13 mouse cellular contexts compared by ENCODE assay signal in the genomic region with DNA sequence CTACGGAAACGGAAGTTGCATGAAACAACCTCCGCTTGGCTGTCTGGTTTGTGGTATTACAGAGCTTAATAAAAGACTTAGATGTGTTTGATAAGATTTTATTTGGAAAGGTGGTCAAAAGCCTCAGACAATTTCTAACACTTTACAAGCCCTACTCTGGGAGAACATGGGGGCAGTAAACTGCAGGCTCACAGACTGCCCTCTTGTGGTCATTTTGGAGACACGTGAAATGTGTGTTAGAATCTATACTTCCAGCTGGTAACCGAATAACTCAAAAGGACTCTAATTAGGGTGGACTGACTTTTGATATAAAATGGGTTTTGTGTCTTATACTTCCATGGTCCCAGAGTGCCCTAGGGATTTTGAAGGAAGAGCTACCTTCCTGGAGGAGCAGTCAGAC. TPM values are rescaled to one million over a fixed set of nuclear protein-coding genes. Genes with fewer than 3 reads are reported as not detected.
DNase-seq lines count a peak whose midpoint lies in the region; ATAC-seq and TF ChIP-seq lines count a peak whose summit lies in the region.
"Had no signal": no experiment of that assay in that cellular context is flagged by ENCODE, and none has a peak within 500 bp of the region (broad histone marks: within the 10 kb centered on the region; RNA-seq: fewer than 3 reads in every experiment).

No protein-coding gene starts in this region.

- no peak for DNase-seq in frontal cortex, postnatal 14 days (ENCODE audit: low spot score in 2 of 2)
- peak; percentile 17 to 34 for DNase-seq in left cerebral cortex, postnatal 14 days (ENCODE audit: low spot score in 2 of 2)
- no peak for DNase-seq in left cerebral cortex, postnatal 4 days
- DNase-seq in limb, embryonic 10.5 days (ENCODE audit: low spot score), result peak; percentile 30
- DNase-seq in spleen, postnatal 4 days (ENCODE audit: low spot score in 2 of 2), result no peak
- DNase-seq: kidney, adult 18-20 months; thymus, postnatal 14 days had no signal

- no peak overlapping the region for H3K4me3 ChIP-seq in ES-Bruce4 (ENCODE audit: low read depth, low read length)
- H3K4me3 ChIP-seq in limb, embryonic 10.5 days, result no peak overlapping the region
- no peak overlapping the region for H3K4me3 ChIP-seq in forebrain, embryonic 16.5 days (replicated peaks; ENCODE audit: low read length)
- H3K4me3 ChIP-seq: heart, embryonic 15.5 days; limb, embryonic 12.5 days had no signal

- ATAC-seq in frontal cortex, adult (ENCODE audit: low TSS enrichment), result peak; percentile 88
- ATAC-seq in forebrain, embryonic 16.5 days, result no peak

- TF ChIP-seq POLR2A in ES-Bruce4 (IDR thresholded peaks at IDR 0.05; ENCODE audit: insufficient read depth, low read length), result no peak

- no peak overlapping the region for H3K27ac ChIP-seq in ES-Bruce4 (ENCODE audit: insufficient read depth, low read length)
- no peak overlapping the region for H3K27ac ChIP-seq in limb, embryonic 10.5 days
- no peak overlapping the region for H3K27ac ChIP-seq in forebrain, embryonic 16.5 days (ENCODE audit: low read length)
- H3K27ac ChIP-seq: heart, embryonic 15.5 days; limb, embryonic 12.5 days had no signal

- no peak overlapping the region for H3K9ac ChIP-seq in ES-Bruce4 (ENCODE audit: low read depth, poor library complexity, severe bottlenecking)
- no peak overlapping the region for H3K9ac ChIP-seq in forebrain, embryonic 16.5 days (replicated peaks; ENCODE audit: low read depth, low read length)
- H3K9ac ChIP-seq: heart, embryonic 15.5 days; limb, embryonic 12.5 days had no signal

- 80% methylated on average over 5 of the region's 5 CpGs for whole genome bisulfite sequencing in limb, embryonic 10.5 days
- 78% methylated on average over 5 of the region's 5 CpGs for WGBS in forebrain, embryonic 16.5 days

- H3K9me3 ChIP-seq in ES-Bruce4 (replicated peaks; ENCODE audit: control insufficient read depth, insufficient read depth, low read length, poor library complexity, severe bottlenecking), result no peaks in the 10 kb centered on the region
- H3K9me3 ChIP-seq in limb, embryonic 10.5 days (replicated peaks), result no peaks in the 10 kb centered on the region
- H3K9me3 ChIP-seq in forebrain, embryonic 16.5 days (ENCODE audit: control insufficient read depth, low read length), result no peaks in the 10 kb centered on the region
- H3K9me3 ChIP-seq: heart, embryonic 15.5 days; limb, embryonic 12.5 days had no signal

- no peaks in the 10 kb centered on the region for H3K27me3 ChIP-seq in ES-Bruce4 (ENCODE audit: control insufficient read depth, insufficient read depth, low read length, poor library complexity, severe bottlenecking)
- no peaks in the 10 kb centered on the region for H3K27me3 ChIP-seq in limb, embryonic 10.5 days (ENCODE audit: low read depth, poor library complexity, severe bottlenecking)
- H3K27me3 ChIP-seq in forebrain, embryonic 16.5 days (replicated peaks; ENCODE audit: control insufficient read depth, insufficient read depth, low read length), result no peaks in the 10 kb centered on the region
- H3K27me3 ChIP-seq: heart, embryonic 15.5 days; limb, embryonic 12.5 days had no signal

- H3K4me1 ChIP-seq in ES-Bruce4 (ENCODE audit: control insufficient read depth, insufficient read depth, low read length), result no peaks in the 10 kb centered on the region
- H3K4me1 ChIP-seq in limb, embryonic 10.5 days, result no peaks in the 10 kb centered on the region
- no peaks in the 10 kb centered on the region for H3K4me1 ChIP-seq in forebrain, embryonic 16.5 days (replicated peaks; ENCODE audit: control insufficient read depth, insufficient read depth, low read length)
- H3K4me1 ChIP-seq: heart, embryonic 15.5 days; limb, embryonic 12.5 days had no signal

- no peak overlapping the region for H3K4me2 ChIP-seq in forebrain, embryonic 16.5 days (ENCODE audit: low read length)
- H3K4me2 ChIP-seq: heart, embryonic 15.5 days; limb, embryonic 12.5 days had no signal

- no peak for TF ChIP-seq EP300 in ES-Bruce4 (IDR thresholded peaks at IDR 0.05; ENCODE audit: insufficient read depth, low read depth, low read length)

- no peaks in the 10 kb centered on the region for H3K36me3 ChIP-seq in ES-Bruce4 (ENCODE audit: control insufficient read depth, insufficient read depth, low read length, poor library complexity, severe bottlenecking)
- no peaks in the 10 kb centered on the region for H3K36me3 ChIP-seq in limb, embryonic 10.5 days
- H3K36me3 ChIP-seq in forebrain, embryonic 16.5 days (ENCODE audit: control insufficient read depth, insufficient read depth), result no peaks in the 10 kb centered on the region
- H3K36me3 ChIP-seq: heart, embryonic 15.5 days; limb, embryonic 12.5 days had no signal

- intact Hi-C loops in left cerebral cortex, postnatal 14 days (cut with DNase I), result loop anchor here (10.0 kb wide), 1 partner anchor 105 kb away; no protein-coding TSS in a partner anchor
- intact Hi-C loops in left cerebral cortex, postnatal 4 days (cut with DNase I), result no loop called here

- peak; percentile 19 for TF ChIP-seq CTCF in ES-Bruce4 (IDR thresholded peaks at IDR 0.05; ENCODE audit: low read depth, low read length)

RNA-seq across cellular contexts. Expression of a gene that starts 50.4 kb away (rescaled TPM):
- under 1 TPM; 0.81 to 0.85 TPM for total RNA-seq in left cerebral cortex, postnatal 14 days (2021)
- total RNA-seq in left cerebral cortex, postnatal 4 days (2021), result 1 to 10 TPM in 1 of 2 experiments, under 1 TPM in 1; 0.93 to 1.3 TPM
- polyA plus RNA-seq in ES-Bruce4 (2011; ENCODE audit: insufficient read depth, insufficient read length, low read depth, missing spikeins), result 0.30 and 0.51 TPM in 2 replicates
- polyA plus RNA-seq in limb, embryonic 10.5 days (2016; fragmentation: Nextera tagmentation; extraction: Ambion mirVana), result 0.08 TPM in 1 of 2 replicates, not detected in the other
- polyA plus RNA-seq in forebrain, embryonic 16.5 days (2015; fragmentation: Nextera tagmentation; extraction: Ambion mirVana), result 0.10 and 0.13 TPM in 2 replicates
- total RNA-seq: adrenal gland, postnatal 36 days had no signal
- polyA plus RNA-seq: limb, embryonic 12.5 days had no signal

Comparison
In these comparisons a context has a peak if more than half of its experiments do, and no peak if none do; other contexts are left out.
1. DNase-seq: peak in left cerebral cortex, postnatal 14 days (2 of 2) and limb, embryonic 10.5 days (single experiment); none in frontal cortex, postnatal 14 days (0 of 2), left cerebral cortex, postnatal 4 days (single experiment) and spleen, postnatal 4 days (0 of 2).